Mouse (Mus musculus): ENCODE results near the gene Ypel3. TPM values are rescaled to one million over a fixed set of nuclear protein-coding genes. Genes with fewer than 3 reads are reported as not detected.

Gene Ypel3
- total RNA-seq, 2 experiments from 2014 or later = 195 to 196 TPM

DNA sequence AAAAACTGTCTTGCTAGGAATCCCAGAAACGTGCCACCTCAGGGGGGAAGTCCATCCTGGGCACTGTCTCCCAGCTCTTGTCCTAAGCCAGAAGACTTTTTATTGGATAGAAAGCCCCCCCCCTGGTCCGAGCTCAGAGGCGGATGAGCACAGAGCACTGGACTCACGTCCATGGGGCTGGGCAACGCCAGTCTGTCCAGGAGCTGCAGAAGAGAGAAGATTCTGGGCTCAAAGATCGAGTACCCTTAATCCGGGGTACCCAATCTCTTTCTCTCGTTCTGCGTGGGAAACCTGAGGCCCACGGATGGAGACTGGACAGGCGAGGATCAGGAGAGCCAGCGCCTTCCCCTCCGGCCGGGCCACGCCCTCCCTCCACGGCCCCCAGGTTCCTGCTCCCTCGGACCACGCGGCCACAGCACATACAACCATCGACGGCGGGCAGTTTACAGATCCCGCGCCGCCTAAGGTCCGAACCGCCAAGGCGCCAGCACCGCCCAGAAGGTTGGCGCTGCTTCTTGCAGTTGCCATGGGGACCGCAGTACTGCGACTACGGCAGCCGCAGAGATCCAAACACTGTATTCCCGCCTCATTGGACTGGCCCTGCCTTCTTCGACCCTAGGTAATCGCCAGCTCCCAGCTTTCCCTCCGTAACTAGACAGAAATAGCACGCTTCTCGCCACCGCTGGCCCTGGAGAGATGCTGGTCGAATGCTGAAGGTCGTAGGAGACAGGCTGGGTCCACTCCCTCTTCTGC is 32.1 kb downstream of the Ypel3 start:
- peak; percentile 85 to 91 for DNase-seq (ENCODE audit: low spot score in 2 of 2)

DNA sequence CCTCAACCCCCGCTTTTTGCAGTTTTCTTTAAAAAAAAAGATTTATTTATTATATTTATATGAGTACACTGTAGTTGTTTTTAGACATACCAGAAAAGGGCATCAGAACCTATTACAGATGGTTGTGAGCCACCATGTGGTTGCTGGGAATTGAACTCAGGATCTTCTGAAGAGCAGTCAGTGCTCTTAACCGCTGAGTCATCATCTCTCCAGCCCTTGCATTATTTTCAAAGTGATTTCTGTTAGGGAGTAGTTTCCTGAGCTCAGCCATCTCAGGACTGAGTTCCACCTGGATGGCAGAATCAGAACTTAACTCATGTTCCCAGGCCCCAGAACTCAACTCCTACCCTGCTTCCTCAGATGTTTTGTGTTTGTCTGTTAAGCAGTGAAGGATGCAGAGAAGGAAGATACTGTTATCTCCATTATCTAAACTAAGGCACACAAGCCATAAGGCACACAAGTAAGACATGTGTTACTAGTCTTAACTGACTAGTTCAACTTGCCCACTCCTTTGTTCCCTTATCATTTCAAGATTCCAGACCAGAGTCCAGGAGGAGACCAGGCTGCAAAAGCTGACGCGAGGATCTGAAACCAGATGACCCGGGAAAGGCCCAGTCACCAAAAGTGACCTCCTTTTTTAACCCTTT is 33.1 kb downstream of the Ypel3 start:
- DNase-seq (ENCODE audit: low spot score in 2 of 2) = no peak

DNA sequence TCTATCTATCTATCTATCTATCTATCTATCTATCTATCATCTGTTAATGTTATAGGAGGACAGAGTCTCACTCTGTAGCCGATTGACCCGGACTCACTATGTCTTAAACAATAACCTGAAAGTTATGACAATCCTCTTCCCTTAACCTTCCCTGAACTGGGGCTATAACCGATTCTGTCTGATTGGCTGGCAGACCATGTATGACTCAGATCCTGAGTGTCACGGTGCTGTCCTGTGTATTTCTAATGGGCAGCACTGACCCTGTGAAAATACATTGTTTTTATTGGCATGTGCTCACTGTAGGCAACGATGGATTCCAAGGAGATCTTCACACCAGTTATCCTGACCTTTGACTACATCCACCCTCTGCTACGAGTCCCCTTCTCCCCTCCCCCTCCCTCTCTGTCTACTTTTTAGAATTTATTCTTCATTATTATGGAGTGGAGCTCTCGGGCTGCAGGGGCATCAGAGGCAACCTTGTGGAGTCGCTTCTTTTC is 39.0 kb downstream of the Ypel3 start:
- DNase-seq (ENCODE audit: low spot score in 2 of 2) = no peak

DNA sequence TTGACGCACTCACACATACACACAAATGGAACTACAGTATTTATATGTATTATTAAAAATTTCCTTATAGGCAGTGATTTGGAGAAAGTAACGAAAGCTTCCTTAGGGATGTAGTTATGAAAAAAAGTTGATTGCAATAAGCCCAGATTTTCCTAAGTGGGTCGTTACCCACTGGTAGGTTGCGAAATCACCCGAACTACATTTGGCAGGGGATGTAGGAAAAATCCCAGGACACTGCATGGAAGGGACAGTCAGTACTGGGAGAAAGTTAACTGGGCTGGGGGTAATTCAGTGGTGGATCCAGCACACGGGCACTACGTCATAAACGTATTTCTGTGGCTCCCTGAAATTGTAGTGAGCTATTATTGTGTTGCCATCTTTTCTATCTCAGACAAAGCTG is 39.7 kb downstream of the Ypel3 start:
- DNase-seq (ENCODE audit: low spot score in 2 of 2) = no peak

DNA sequence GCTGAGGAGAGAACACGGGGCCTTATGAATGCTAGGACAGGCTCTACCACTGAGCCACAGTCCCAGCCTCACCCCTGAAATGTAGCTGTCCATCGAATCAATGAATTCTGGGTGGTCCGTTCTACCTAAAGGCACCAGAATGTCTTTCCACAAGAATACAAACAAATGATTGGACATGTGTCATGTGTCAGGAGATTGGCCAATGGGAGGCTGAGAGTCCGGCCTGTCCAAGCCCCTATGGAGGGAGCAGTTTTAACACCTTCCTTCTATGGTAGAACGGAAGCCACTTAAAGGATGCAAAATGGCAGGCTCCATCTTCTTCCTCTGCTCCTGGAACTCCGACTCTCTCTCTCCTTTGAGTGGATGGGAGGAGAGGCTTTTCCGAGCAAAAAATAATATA is 40.8 kb downstream of the Ypel3 start:
- no peak for DNase-seq (ENCODE audit: low spot score in 2 of 2)

DNA sequence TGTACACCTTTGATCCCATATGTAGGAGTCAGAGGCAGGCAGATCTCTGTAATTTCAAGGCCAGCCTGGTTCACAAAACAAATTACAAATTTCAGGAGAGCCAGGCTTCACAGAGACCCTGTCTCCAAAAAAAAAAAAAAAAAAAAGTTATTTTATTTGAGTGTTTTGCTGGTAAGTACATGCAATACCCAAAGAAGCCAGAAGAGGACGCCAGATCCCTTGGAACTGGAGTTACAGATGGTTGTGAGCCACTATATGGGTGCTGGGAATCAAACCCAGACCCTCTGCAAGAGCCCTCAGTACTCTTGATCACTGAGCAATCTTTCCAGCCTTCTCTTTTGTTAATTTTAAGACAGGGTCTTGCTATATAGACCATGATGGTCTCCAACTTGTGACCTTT is 42.1 kb downstream of the Ypel3 start:
- DNase-seq (ENCODE audit: low spot score in 2 of 2) = no peak

DNA sequence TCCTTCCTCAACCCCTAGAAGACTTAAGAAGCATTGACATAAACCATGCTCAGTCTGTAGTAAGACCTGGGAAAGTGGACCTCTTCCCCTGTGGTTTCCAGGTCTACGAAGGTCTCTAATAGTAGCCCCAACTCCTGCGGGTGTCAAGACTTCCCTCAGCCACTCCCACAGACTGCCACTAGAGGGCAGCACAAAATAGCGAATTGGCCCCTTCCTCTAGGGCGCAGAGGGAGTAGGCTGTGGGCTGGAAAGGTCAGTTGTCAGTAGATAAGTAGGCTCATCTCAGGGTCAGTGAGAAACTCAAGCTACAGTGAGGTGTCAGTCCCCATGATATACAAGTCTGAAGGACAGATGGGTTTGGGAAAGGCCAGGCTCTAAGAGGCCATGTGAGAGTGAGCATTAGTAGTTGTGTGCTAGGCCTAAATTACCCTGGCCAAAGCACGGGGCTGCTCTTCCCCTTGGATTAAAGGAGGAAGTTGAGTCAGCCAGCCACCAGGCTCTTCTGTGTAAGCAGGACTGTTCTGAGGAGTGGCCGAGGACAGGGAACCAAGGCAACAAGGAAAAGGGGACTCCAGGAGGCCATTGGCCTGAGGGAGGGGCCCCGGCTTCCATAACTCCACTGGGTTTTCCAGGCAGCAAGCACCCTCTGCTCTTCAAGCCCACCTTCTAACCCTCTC is 45.2 kb downstream of the Ypel3 start:
- peak; percentile 80 for DNase-seq (ENCODE audit: low spot score in 2 of 2)

DNA sequence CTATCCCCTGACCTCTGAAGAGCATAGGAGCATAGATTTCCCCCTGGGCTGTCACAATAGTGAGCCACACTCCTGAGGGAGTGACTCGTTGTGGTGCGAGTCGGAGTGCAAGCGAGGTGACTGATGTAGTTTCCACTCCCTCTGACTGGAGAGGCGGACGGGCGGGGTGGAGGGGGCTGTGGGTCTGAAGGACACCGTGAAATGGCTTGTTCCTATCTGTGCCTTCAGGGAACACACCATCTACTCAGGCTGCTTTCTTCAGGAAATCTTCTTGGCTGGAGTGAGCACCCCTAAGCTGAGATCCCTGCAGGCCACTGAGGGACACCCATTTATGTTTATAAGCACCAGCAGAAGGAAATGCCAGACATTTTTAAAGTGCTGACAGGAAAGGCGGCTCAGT is 46.0 kb downstream of the Ypel3 start:
- DNase-seq (ENCODE audit: low spot score in 2 of 2) = no peak

DNA sequence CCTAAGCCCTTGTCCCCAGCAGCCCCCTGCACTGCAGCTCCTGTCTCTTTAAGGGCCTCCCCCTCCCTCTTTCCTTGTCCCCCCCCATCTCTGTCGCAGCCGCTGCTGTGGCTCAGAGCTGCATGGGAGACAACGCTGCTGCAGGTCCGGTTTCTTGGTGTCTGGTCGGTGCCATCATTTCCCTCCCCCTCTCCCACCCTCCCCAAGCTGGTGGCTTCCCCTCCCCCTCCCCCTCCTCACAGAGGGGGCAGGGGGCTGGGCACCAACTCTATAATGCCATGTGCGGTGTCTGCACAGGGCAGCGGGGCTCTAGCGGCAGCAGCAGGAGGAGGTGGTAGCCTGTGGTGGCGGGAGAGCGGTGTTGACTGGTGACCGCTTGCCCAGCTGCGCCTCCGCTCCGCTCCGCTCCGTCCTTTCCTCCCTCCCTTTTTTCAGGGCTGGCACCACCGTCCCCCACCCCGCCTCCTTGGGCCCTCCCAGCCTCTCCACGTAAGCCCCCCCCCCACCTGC is 46.5 kb downstream of the Ypel3 start:
- DNase-seq (ENCODE audit: low spot score in 2 of 2) = no peak

DNA sequence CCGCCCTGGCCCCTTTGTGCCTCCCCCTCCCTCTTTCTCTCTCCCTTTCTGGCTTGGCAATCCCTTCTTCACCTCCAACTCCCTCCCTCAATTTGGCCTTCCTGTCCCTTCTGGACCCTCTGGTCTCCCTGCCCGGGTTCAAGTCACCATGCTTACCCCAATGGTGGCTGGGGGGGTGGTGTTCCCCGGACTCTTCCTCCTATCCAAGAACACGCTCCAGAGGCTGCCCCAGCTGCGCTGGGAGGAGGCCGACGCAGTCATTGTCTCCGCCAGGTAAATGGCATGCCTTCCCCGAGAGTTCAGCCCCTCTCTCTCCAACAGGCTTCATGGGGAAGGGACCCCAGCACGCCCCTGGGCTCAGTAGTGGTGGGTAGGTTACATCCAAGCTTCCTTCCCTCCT is 47.2 kb downstream of the Ypel3 start:
- no peak for DNase-seq (ENCODE audit: low spot score in 2 of 2)

DNA sequence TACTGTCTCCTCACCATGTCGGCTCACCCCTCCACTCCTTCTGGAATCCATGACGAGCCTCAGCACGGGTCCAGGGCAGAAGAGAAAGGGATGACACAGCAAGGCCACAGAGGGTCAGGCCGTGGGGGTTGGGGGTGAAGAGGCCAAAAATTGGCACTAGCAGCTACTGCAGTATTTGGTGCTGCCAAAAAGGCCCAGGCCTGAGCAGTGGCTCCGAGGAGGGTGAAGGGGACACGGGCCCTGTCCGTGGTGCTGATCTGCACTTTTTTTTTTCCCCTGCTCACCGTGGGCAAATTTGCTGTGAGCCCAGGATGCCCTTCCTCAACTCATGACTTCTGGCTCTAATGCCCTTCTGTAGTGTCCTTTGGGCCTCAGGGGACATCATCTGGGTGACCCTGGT is 48.6 kb downstream of the Ypel3 start:
- DNase-seq (ENCODE audit: low spot score in 2 of 2) = no peak

DNA sequence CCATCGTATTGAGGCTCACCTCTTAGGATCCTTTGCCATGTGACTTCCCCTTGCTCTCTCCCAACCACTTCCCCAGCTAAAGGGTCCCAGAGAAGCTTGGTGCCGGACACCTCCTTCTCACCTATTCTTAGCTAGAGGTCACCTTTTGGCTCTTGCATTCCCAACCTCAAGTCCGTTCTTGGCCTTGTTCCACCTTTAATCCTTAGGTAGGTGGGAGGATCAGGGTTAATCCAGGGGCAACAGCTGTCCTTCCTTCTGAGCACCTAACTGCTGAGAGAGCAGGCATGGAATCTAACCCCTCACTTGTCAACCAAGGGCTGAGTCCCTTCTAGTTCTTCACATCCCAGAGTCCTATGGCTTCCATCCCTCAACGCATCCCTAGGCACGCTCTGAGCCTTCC is 49.2 kb downstream of the Ypel3 start:
- DNase-seq (ENCODE audit: low spot score in 2 of 2) = no peak

Other genes with a start within 250 kb of the Ypel3 start
- 100 to 1,000 TPM; 182 to 189 TPM for gene Eif3c, start 210.5 kb upstream of the Ypel3 start, total RNA-seq (2021)
- gene Apobr, start 192.0 kb upstream of the Ypel3 start, total RNA-seq (2021) = 1 to 10 TPM in 1 of 2 experiments, under 1 TPM in 1; 0.39 to 1.1 TPM
- 10 to 100 TPM; 24.3 to 28.3 TPM for gene Cln3, start 191.1 kb upstream of the Ypel3 start, total RNA-seq (2021)
- not detected for gene Il27, start 182.0 kb upstream of the Ypel3 start, total RNA-seq (2021)
- gene Nupr1, start 146.1 kb upstream of the Ypel3 start, total RNA-seq (2021) = 1 to 10 TPM; 4.2 to 4.4 TPM
- gene Sgf29, start 127.6 kb upstream of the Ypel3 start, total RNA-seq (2021) = 10 to 100 TPM; 31.2 to 32.9 TPM
- 10 to 100 TPM; 10.7 to 16.5 TPM for gene Sult1a1, start 100.5 kb upstream of the Ypel3 start, total RNA-seq (2021)
- gene Bola2, start 81.6 kb upstream of the Ypel3 start, total RNA-seq (2021) = 100 to 1,000 TPM; 119 to 129 TPM
- gene Slx1b, start 81.2 kb upstream of the Ypel3 start, total RNA-seq (2021) = 10 to 100 TPM; 16.2 to 19.8 TPM
- 100 to 1,000 TPM; 131 to 141 TPM for gene Coro1a, start 69.2 kb upstream of the Ypel3 start, total RNA-seq (2021)
- gene Mapk3, start 17.4 kb upstream of the Ypel3 start, total RNA-seq (2021) = 100 to 1,000 TPM; 137 to 142 TPM
- 1 to 10 TPM; 2.2 to 2.5 TPM for gene Gdpd3, start 10.6 kb upstream of the Ypel3 start, total RNA-seq (2021)
- gene Tbx6, start 4.5 kb downstream of the Ypel3 start, total RNA-seq (2021) = under 1 TPM; 0.53 to 0.57 TPM
- 10 to 100 TPM; 49.0 to 51.8 TPM for gene Ppp4c, start 15.5 kb downstream of the Ypel3 start, total RNA-seq (2021)
- 100 to 1,000 TPM; 109 to 112 TPM for gene Fam57b, start 20.7 kb downstream of the Ypel3 start, total RNA-seq (2021)
- gene 4930451I11Rik, start 54.7 kb downstream of the Ypel3 start, total RNA-seq (2021) = not detected
- gene Doc2a, start 70.5 kb downstream of the Ypel3 start, total RNA-seq (2021) = 10 to 100 TPM; 22.8 to 25.8 TPM
- 10 to 100 TPM; 27.6 to 34.7 TPM for gene Hirip3, start 85.0 kb downstream of the Ypel3 start, total RNA-seq (2021)
- gene Ino80e, start 85.4 kb downstream of the Ypel3 start, total RNA-seq (2021) = 10 to 100 TPM; 46.1 to 50.1 TPM
- 100 to 1,000 TPM; 141 to 147 TPM for gene Taok2, start 107.7 kb downstream of the Ypel3 start, total RNA-seq (2021)
- gene Tmem219, start 146.0 kb downstream of the Ypel3 start, total RNA-seq (2021) = 10 to 100 TPM; 25.2 to 27.5 TPM
- gene Kctd13, start 151.9 kb downstream of the Ypel3 start, total RNA-seq (2021) = 100 to 1,000 TPM; 140 to 145 TPM
- gene Asphd1, start 172.6 kb downstream of the Ypel3 start, total RNA-seq (2021) = 10 to 100 TPM; 35.2 to 38.6 TPM
- gene Sez6l2, start 173.6 kb downstream of the Ypel3 start, total RNA-seq (2021) = 100 to 1,000 TPM; 316 to 335 TPM
- gene Cdipt, start 199.0 kb downstream of the Ypel3 start, total RNA-seq (2021) = 100 to 1,000 TPM; 159 to 165 TPM
- gene Cdiptos, start 199.1 kb downstream of the Ypel3 start, total RNA-seq (2021) = under 1 TPM; 0.30 to 0.79 TPM
- gene Mvp, start 237.7 kb downstream of the Ypel3 start, total RNA-seq (2021) = 1 to 10 TPM; 5.8 to 6.3 TPM
- 1 to 10 TPM in 1 of 2 experiments, not detected in 1; 2.0 TPM for gene Pagr1b, start 239.5 kb downstream of the Ypel3 start, total RNA-seq (2021)
- gene Pagr1a, start 240.4 kb downstream of the Ypel3 start, total RNA-seq (2021) = 10 to 100 TPM; 21.2 to 27.3 TPM
- gene Gm42742, start 244.1 kb downstream of the Ypel3 start, total RNA-seq (2021) = 10 to 100 TPM; 34.0 to 35.5 TPM
- gene Prrt2, start 244.3 kb downstream of the Ypel3 start, total RNA-seq (2021) = 100 to 1,000 TPM; 184 to 201 TPM